In genomic region chr3:60582154-60582553, GRCm38 (mm10) we compare ENCODE assay signal across 14 mouse cellular contexts.
A peak's percentile ranks its signal among the peaks of the same experiment; 100 is the strongest.
DNase-seq lines count a peak whose midpoint lies in the region; ATAC-seq and TF ChIP-seq lines count a peak whose summit lies in the region.
"Had no signal": no experiment of that assay in that cellular context is flagged by ENCODE, and none has a peak within 500 bp of the region (broad histone marks: within the 10 kb centered on the region; RNA-seq: fewer than 3 reads in every experiment).

No protein-coding gene starts in this region.

- no peaks in the 10 kb centered on the region for H3K9me3 ChIP-seq in liver, embryonic 11.5 days (ENCODE audit: control insufficient read depth, low read length)
- no peaks in the 10 kb centered on the region for H3K9me3 ChIP-seq in hindbrain, embryonic 12.5 days (replicated peaks)
- H3K9me3 ChIP-seq: forebrain, embryonic 15.5 days; kidney, embryonic 15.5 days had no signal

- no peak for ATAC-seq in liver, embryonic 11.5 days (replicated peaks; ENCODE audit: low FRiP score)
- ATAC-seq in megakaryocyte progenitor cell, adult 5-6 weeks (replicated peaks; ENCODE audit: poor library complexity): peak; percentile 13
- ATAC-seq in inflammation-experienced regulatory T-cells, adult 6 months: no peak
- ATAC-seq in hindbrain, embryonic 12.5 days (ENCODE audit: low FRiP score): no peak
- ATAC-seq: forebrain, embryonic 15.5 days had no signal

- TF ChIP-seq POLR2A in liver, adult 2 months (IDR thresholded peaks at IDR 0.05; ENCODE audit: extremely low read depth, insufficient read depth, low read length): no peak

- H3K9ac ChIP-seq in liver, adult 2 months (ENCODE audit: low read depth, low read length): no peak overlapping the region
- H3K9ac ChIP-seq in liver, embryonic 11.5 days (ENCODE audit: low read depth, low read length): no peak overlapping the region
- no peak overlapping the region for H3K9ac ChIP-seq in hindbrain, embryonic 12.5 days
- H3K9ac ChIP-seq: forebrain, embryonic 15.5 days; kidney, embryonic 15.5 days had no signal

- no peaks in the 10 kb centered on the region for H3K27me3 ChIP-seq in liver, adult 2 months (ENCODE audit: control insufficient read depth, insufficient read depth, low read length)
- no peaks in the 10 kb centered on the region for H3K27me3 ChIP-seq in liver, embryonic 11.5 days (replicated peaks; ENCODE audit: control insufficient read depth, insufficient read depth, low read length)
- no peaks in the 10 kb centered on the region for H3K27me3 ChIP-seq in hindbrain, embryonic 12.5 days
- H3K27me3 ChIP-seq: forebrain, embryonic 15.5 days; kidney, embryonic 15.5 days had no signal

- no peak overlapping the region for H3K4me3 ChIP-seq in liver, adult 2 months (ENCODE audit: insufficient read depth, low read depth, low read length)
- H3K4me3 ChIP-seq in liver, embryonic 11.5 days (ENCODE audit: low read depth, low read length): no peak overlapping the region
- H3K4me3 ChIP-seq in hindbrain, embryonic 12.5 days: no peak overlapping the region
- H3K4me3 ChIP-seq: forebrain, embryonic 15.5 days; kidney, embryonic 15.5 days had no signal

- WGBS in liver, adult 2 months: 8% methylated on average over 3 of the region's 3 CpGs
- WGBS in liver, embryonic 11.5 days: 71% methylated on average over 3 of the region's 3 CpGs
- 70% methylated on average over 3 of the region's 3 CpGs for WGBS in hindbrain, embryonic 12.5 days

- no peaks in the 10 kb centered on the region for H3K36me3 ChIP-seq in liver, adult 2 months (ENCODE audit: control insufficient read depth, insufficient read depth, low read length)
- H3K36me3 ChIP-seq in liver, embryonic 11.5 days (ENCODE audit: control insufficient read depth, insufficient read depth, low read length): no peaks in the 10 kb centered on the region
- H3K36me3 ChIP-seq in hindbrain, embryonic 12.5 days: no peaks in the 10 kb centered on the region
- H3K36me3 ChIP-seq: forebrain, embryonic 15.5 days; kidney, embryonic 15.5 days had no signal

- DNase-seq in gastrocnemius, postnatal 25 days: peak; percentile 41
- DNase-seq in gastrocnemius, postnatal 4 days (ENCODE audit: low spot score in 2 of 2): no peak
- DNase-seq in liver, adult 2 months (ENCODE audit: extremely low read depth, low read depth, low spot score): peak; percentile 77
- no peak for DNase-seq in liver, embryonic 11.5 days (ENCODE audit: low spot score)
- peak; percentile 23 for DNase-seq in MN1 (ENCODE audit: low spot score)
- DNase-seq: cerebellum, postnatal 10 days; gastrocnemius, postnatal 36 days; liver; midbrain, embryonic 14.5 days had no signal

- H3K27ac ChIP-seq in liver, adult 2 months (replicated peaks; ENCODE audit: insufficient read depth, low read depth, low read length): no peak overlapping the region
- no peak overlapping the region for H3K27ac ChIP-seq in liver, embryonic 11.5 days (ENCODE audit: low read depth, low read length)
- no peak overlapping the region for H3K27ac ChIP-seq in hindbrain, embryonic 12.5 days
- H3K27ac ChIP-seq: forebrain, embryonic 15.5 days; kidney, embryonic 15.5 days had no signal

- H3K4me1 ChIP-seq in liver, adult 2 months (ENCODE audit: control insufficient read depth, insufficient read depth, low read length): peaks cover 11% of the 10 kb centered on the region
- peaks cover 18% of the 10 kb centered on the region for H3K4me1 ChIP-seq in liver, embryonic 11.5 days (replicated peaks; ENCODE audit: control insufficient read depth, insufficient read depth, low read length)
- peaks cover 15% of the 10 kb centered on the region for H3K4me1 ChIP-seq in hindbrain, embryonic 12.5 days

- no peak for TF ChIP-seq CTCF in liver, adult 2 months (IDR thresholded peaks at IDR 0.05; ENCODE audit: low read depth, low read length)

- peaks cover 36% of the 10 kb centered on the region for H3K79me2 ChIP-seq in liver, adult 2 months (ENCODE audit: control insufficient read depth, insufficient read depth, low read length)

- H3K4me2 ChIP-seq in liver, embryonic 11.5 days: no peak overlapping the region
- H3K4me2 ChIP-seq in hindbrain, embryonic 12.5 days (replicated peaks): no peak overlapping the region
- H3K4me2 ChIP-seq: forebrain, embryonic 15.5 days; kidney, embryonic 15.5 days had no signal

Comparison
In these comparisons a context has a peak if more than half of its experiments do, and no peak if none do; other contexts are left out.
1. DNase-seq: peak in gastrocnemius, postnatal 25 days (single experiment), liver, adult 2 months (single experiment) and MN1 (single experiment); none in gastrocnemius, postnatal 4 days (0 of 2) and liver, embryonic 11.5 days (single experiment).